Mouse (Mus musculus): ENCODE results near the gene Icam5.

GRCm38 (mm10) chr9:21083324-21083723 lies 51.5 kb downstream of the Icam5 start:
- TF ChIP-seq CTCF (IDR thresholded peaks at IDR 0.05; ENCODE audit: low read depth, low read length) (no peak), TAL1 (conservative IDR thresholded peaks at IDR 0.05; ENCODE audit: low read depth, low read length) (no peak), GATA1 (IDR thresholded peaks at IDR 0.05; ENCODE audit: borderline replicate concordance, low read length) (no peak), POLR2AphosphoS5 (IDR thresholded peaks at IDR 0.05; ENCODE audit: insufficient replicate concordance, low read depth, low read length) (no peak), GATA2 (IDR thresholded peaks at IDR 0.05; ENCODE audit: borderline replicate concordance, low read depth, low read length) (no peak)

All from G1E (cell line).